In genomic region chr11:71007831-71008230, GRCm38 (mm10) we compare ENCODE assay signal across 26 mouse cellular contexts. TPM values are rescaled to one million over a fixed set of nuclear protein-coding genes. Genes with fewer than 3 reads are reported as not detected.
DNase-seq lines count a peak whose midpoint lies in the region; ATAC-seq and TF ChIP-seq lines count a peak whose summit lies in the region.
"Had no signal": no experiment of that assay in that cellular context is flagged by ENCODE, and none has a peak within 500 bp of the region (broad histone marks: within the 10 kb centered on the region; RNA-seq: fewer than 3 reads in every experiment).

No protein-coding gene starts in this region.

- no peaks in the 10 kb centered on the region for H3K27me3 ChIP-seq in heart, embryonic 15.5 days
- no peaks in the 10 kb centered on the region for H3K27me3 ChIP-seq in lung, embryonic 14.5 days (ENCODE audit: insufficient read depth, low read length)
- H3K27me3 ChIP-seq in lung, postnatal 0 days (replicated peaks; ENCODE audit: insufficient read depth, low read length) = no peaks in the 10 kb centered on the region
- H3K27me3 ChIP-seq: CH12.LX; embryonic facial prominence, embryonic 12.5 days; hindbrain, embryonic 15.5 days; limb, embryonic 13.5 days; liver, embryonic 12.5 days had no signal

- peak; percentile 65 for TF ChIP-seq EP300 in lung, postnatal 0 days (IDR thresholded peaks at IDR 0.05)

- H3K4me2 ChIP-seq in heart, embryonic 15.5 days = no peak overlapping the region
- H3K4me2 ChIP-seq in lung, embryonic 14.5 days = no peak overlapping the region
- H3K4me2 ChIP-seq in lung, postnatal 0 days (replicated peaks; ENCODE audit: low read depth, low read length) = no peak overlapping the region
- H3K4me2 ChIP-seq: embryonic facial prominence, embryonic 12.5 days; heart, embryonic 11.5 days; hindbrain, embryonic 15.5 days; limb, embryonic 13.5 days; liver, embryonic 12.5 days; midbrain, embryonic 11.5 days had no signal

- peaks cover 39% of the 10 kb centered on the region for H3K36me3 ChIP-seq in heart, embryonic 15.5 days
- H3K36me3 ChIP-seq in lung, embryonic 14.5 days (ENCODE audit: insufficient read depth) = peaks cover 51% of the 10 kb centered on the region
- peaks cover 10% of the 10 kb centered on the region; the same call in 1 of the 2 replicates for H3K36me3 ChIP-seq in lung, postnatal 0 days (ENCODE audit: insufficient read depth, low read length)

- peak overlapping the region; percentile 39; the same call in 1 of the 2 replicates for H3K27ac ChIP-seq in heart, embryonic 15.5 days
- H3K27ac ChIP-seq in lung, embryonic 14.5 days (ENCODE audit: low read depth) = no peak overlapping the region
- no peak overlapping the region for H3K27ac ChIP-seq in lung, postnatal 0 days (ENCODE audit: low read length)
- H3K27ac ChIP-seq: embryonic facial prominence, embryonic 12.5 days; hindbrain, embryonic 15.5 days; layer of hippocampus, adult 2 months; left cerebral cortex, adult 2 months; limb, embryonic 13.5 days; liver, embryonic 12.5 days had no signal

- TF ChIP-seq CTCF in lung, embryonic 14.5 days (IDR thresholded peaks at IDR 0.05; ENCODE audit: low read depth) = no peak
- TF ChIP-seq CTCF in lung, adult 2 months (IDR thresholded peaks at IDR 0.05; ENCODE audit: insufficient read depth, low read length) = no peak
- TF ChIP-seq CTCF in lung, postnatal 0 days (IDR thresholded peaks at IDR 0.05) = no peak

- no peak for DNase-seq in heart, adult 9 months (ENCODE audit: low spot score in 2 of 2)
- peak; percentile 12 for DNase-seq in lung, embryonic 14.5 days
- DNase-seq in lung, adult 2 months = no peak
- DNase-seq in lung, postnatal 0 days (ENCODE audit: low spot score) = peak; percentile 37
- peak; percentile 60 for DNase-seq in lung, postnatal 36 days
- no peak for DNase-seq in Muller cell, postnatal 12 days (ENCODE audit: inconsistent ontology term)
- DNase-seq in right cerebral cortex, adult 18-20 months = no peak
- DNase-seq: B cell, adult 2 months; cerebellum, adult 11 months; cerebellum, adult 9-10 months; embryo, embryonic 11 days; gastrocnemius, postnatal 36 days; kidney, adult 11 months had no signal

- no peak for TF ChIP-seq POLR2A in lung, adult 2 months (IDR thresholded peaks at IDR 0.05; ENCODE audit: borderline replicate concordance, extremely low read depth, low read depth, low read length)

- no peaks in the 10 kb centered on the region for H3K9me3 ChIP-seq in heart, embryonic 15.5 days (replicated peaks)
- no peaks in the 10 kb centered on the region for H3K9me3 ChIP-seq in lung, embryonic 14.5 days (ENCODE audit: low read depth, low read length)
- no peaks in the 10 kb centered on the region for H3K9me3 ChIP-seq in lung, postnatal 0 days (ENCODE audit: low read length)
- H3K9me3 ChIP-seq: embryonic facial prominence, embryonic 12.5 days; hindbrain, embryonic 15.5 days; limb, embryonic 13.5 days; liver, embryonic 12.5 days had no signal

- 74% methylated on average over 7 of the region's 7 CpGs for WGBS in heart, embryonic 15.5 days
- 82% methylated on average over 7 of the region's 7 CpGs for WGBS in lung, embryonic 14.5 days
- WGBS in lung, adult 2 months = 53% methylated on average over 7 of the region's 7 CpGs
- 68% methylated on average over 7 of the region's 7 CpGs for WGBS in lung, postnatal 0 days

- no peak overlapping the region for H3K4me3 ChIP-seq in heart, embryonic 15.5 days
- H3K4me3 ChIP-seq in lung, embryonic 14.5 days (ENCODE audit: low read depth, low read length) = no peak overlapping the region
- H3K4me3 ChIP-seq in lung, adult 2 months (replicated peaks; ENCODE audit: extremely low read depth, low read depth, low read length) = no peak overlapping the region
- no peak overlapping the region for H3K4me3 ChIP-seq in lung, postnatal 0 days (ENCODE audit: low read depth, low read length)
- H3K4me3 ChIP-seq: embryonic facial prominence, embryonic 12.5 days; hindbrain, embryonic 15.5 days; layer of hippocampus, adult 2 months; left cerebral cortex, adult 2 months; limb, embryonic 13.5 days; liver, embryonic 12.5 days had no signal

- H3K9ac ChIP-seq in heart, embryonic 15.5 days = no peak overlapping the region
- no peak overlapping the region for H3K9ac ChIP-seq in lung, embryonic 14.5 days
- H3K9ac ChIP-seq in lung, postnatal 0 days (replicated peaks; ENCODE audit: low read depth) = no peak overlapping the region
- H3K9ac ChIP-seq: embryonic facial prominence, embryonic 12.5 days; hindbrain, embryonic 15.5 days; limb, embryonic 13.5 days; liver, embryonic 12.5 days had no signal

- no peak for ATAC-seq in heart, embryonic 15.5 days (replicated peaks; ENCODE audit: insufficient number of reproducible peaks, insufficient read depth, low FRiP score, low read depth)
- ATAC-seq in lung, embryonic 14.5 days (ENCODE audit: insufficient read depth) = no peak
- no peak for ATAC-seq in lung, postnatal 0 days
- ATAC-seq: forebrain, embryonic 14.5 days; inflammation-experienced regulatory T-cells, adult 6 months; liver, embryonic 12.5 days; midbrain, embryonic 16.5 days had no signal

- H3K4me1 ChIP-seq in heart, embryonic 15.5 days (replicated peaks) = peaks cover 12% of the 10 kb centered on the region
- H3K4me1 ChIP-seq in lung, embryonic 14.5 days (ENCODE audit: insufficient read depth) = peaks cover 7% of the 10 kb centered on the region; the same call in 1 of the 2 replicates
- peaks cover 10% of the 10 kb centered on the region for H3K4me1 ChIP-seq in lung, adult 2 months (ENCODE audit: control insufficient read depth, insufficient read depth, low read length)
- peaks cover 9% of the 10 kb centered on the region for H3K4me1 ChIP-seq in lung, postnatal 0 days (ENCODE audit: insufficient read depth, low read depth, low read length)

RNA-seq across cellular contexts. Expression of gene Dhx33, which starts 3.6 kb away (rescaled TPM):
- 11.4 and 13.7 TPM in 2 replicates for polyA plus RNA-seq in heart, embryonic 15.5 days (2015; fragmentation: Nextera tagmentation; extraction: Ambion mirVana)
- 27.2 and 27.7 TPM in 2 replicates for polyA plus RNA-seq in lung, embryonic 14.5 days (2014; fragmentation: Nextera tagmentation; extraction: Ambion mirVana)
- 16.3 and 20.5 TPM in 2 replicates for polyA plus RNA-seq in lung, adult 2 months (2012; rRNA removed)
- polyA plus RNA-seq in lung, postnatal 0 days (2015; fragmentation: Nextera tagmentation; extraction: Ambion mirVana) = 5.9 and 6.2 TPM in 2 replicates

RNA-seq across cellular contexts. Expression of gene Mis12, which starts 11.6 kb away (rescaled TPM):
- 23.0 and 25.4 TPM in 2 replicates for polyA plus RNA-seq in heart, embryonic 15.5 days (2015; fragmentation: Nextera tagmentation; extraction: Ambion mirVana)
- 43.4 and 48.2 TPM in 2 replicates for polyA plus RNA-seq in lung, embryonic 14.5 days (2014; fragmentation: Nextera tagmentation; extraction: Ambion mirVana)
- polyA plus RNA-seq in lung, adult 2 months (2012; rRNA removed) = 3.2 and 5.1 TPM in 2 replicates
- polyA plus RNA-seq in lung, postnatal 0 days (2015; fragmentation: Nextera tagmentation; extraction: Ambion mirVana) = 16.2 and 17.6 TPM in 2 replicates

RNA-seq across cellular contexts. Expression of gene Derl2, which starts 11.8 kb away (rescaled TPM):
- 31.7 and 35.6 TPM in 2 replicates for polyA plus RNA-seq in heart, embryonic 15.5 days (2015; fragmentation: Nextera tagmentation; extraction: Ambion mirVana)
- polyA plus RNA-seq in lung, embryonic 14.5 days (2014; fragmentation: Nextera tagmentation; extraction: Ambion mirVana) = 42.7 and 51.9 TPM in 2 replicates
- 9.0 and 15.5 TPM in 2 replicates for polyA plus RNA-seq in lung, adult 2 months (2012; rRNA removed)
- polyA plus RNA-seq in lung, postnatal 0 days (2015; fragmentation: Nextera tagmentation; extraction: Ambion mirVana) = 63.4 and 70.7 TPM in 2 replicates

RNA-seq across cellular contexts. Expression of gene C1qbp, which starts 25.0 kb away (rescaled TPM):
- 231 and 266 TPM in 2 replicates for polyA plus RNA-seq in heart, embryonic 15.5 days (2015; fragmentation: Nextera tagmentation; extraction: Ambion mirVana)
- polyA plus RNA-seq in lung, embryonic 14.5 days (2014; fragmentation: Nextera tagmentation; extraction: Ambion mirVana) = 264 and 276 TPM in 2 replicates
- 50.9 and 94.1 TPM in 2 replicates for polyA plus RNA-seq in lung, adult 2 months (2012; rRNA removed)
- polyA plus RNA-seq in lung, postnatal 0 days (2015; fragmentation: Nextera tagmentation; extraction: Ambion mirVana) = 79.6 and 83.4 TPM in 2 replicates

RNA-seq across cellular contexts. Expression of gene 6330403K07Rik, which starts 25.5 kb away (rescaled TPM):
- polyA plus RNA-seq in heart, embryonic 15.5 days (2015; fragmentation: Nextera tagmentation; extraction: Ambion mirVana) = 25.5 and 36.7 TPM in 2 replicates
- 42.3 and 44.6 TPM in 2 replicates for polyA plus RNA-seq in lung, embryonic 14.5 days (2014; fragmentation: Nextera tagmentation; extraction: Ambion mirVana)
- 1.5 and 1.7 TPM in 2 replicates for polyA plus RNA-seq in lung, adult 2 months (2012; rRNA removed)
- polyA plus RNA-seq in lung, postnatal 0 days (2015; fragmentation: Nextera tagmentation; extraction: Ambion mirVana) = 20.5 and 27.0 TPM in 2 replicates

Comparison
In these comparisons a context has a peak if more than half of its experiments do, and no peak if none do; other contexts are left out.
1. DNase-seq: peak in lung, embryonic 14.5 days (single experiment), lung, postnatal 0 days (single experiment) and lung, postnatal 36 days (single experiment); none in heart, adult 9 months (0 of 2), lung, adult 2 months (single experiment), Muller cell, postnatal 12 days (single experiment) and right cerebral cortex, adult 18-20 months (single experiment).